Mouse (Mus musculus): ENCODE results near the gene Ola1. TPM values are rescaled to one million over a fixed set of nuclear protein-coding genes. Genes with fewer than 3 reads are reported as not detected.

The Ola1 gene
- total RNA-seq, 2 experiments from 2014 or later: 66.1 to 68.9 TPM

GRCm38 (mm10) chr2:73066307-73067167 is 152.2 kb downstream of the Ola1 start:
- peak; percentile 34 for DNase-seq

GRCm38 (mm10) chr2:73063911-73064619 is 154.7 kb downstream of the Ola1 start:
- no peak for DNase-seq

GRCm38 (mm10) chr2:73060259-73060585 is 158.5 kb downstream of the Ola1 start:
- no peak for DNase-seq

GRCm38 (mm10) chr2:73059550-73060258 is 159.0 kb downstream of the Ola1 start:
- no peak for DNase-seq

GRCm38 (mm10) chr2:73058344-73058743 is 160.4 kb downstream of the Ola1 start:
- no peak for DNase-seq

GRCm38 (mm10) chr2:73057589-73057988 is 161.1 kb downstream of the Ola1 start:
- no peak for DNase-seq

GRCm38 (mm10) chr2:73056090-73056956 is 162.4 kb downstream of the Ola1 start:
- no peak for DNase-seq

- DNase-seq: peak; percentile 39
Measured at GRCm38 (mm10) chr2:73053791-73054490, 164.8 kb downstream of the Ola1 start.

GRCm38 (mm10) chr2:73050401-73050800 is 168.3 kb downstream of the Ola1 start:
- DNase-seq: no peak

- DNase-seq: no peak
Measured at GRCm38 (mm10) chr2:73049977-73050376, 168.7 kb downstream of the Ola1 start.

- peak; percentile 60 for DNase-seq
Measured at GRCm38 (mm10) chr2:73049001-73049684, 169.6 kb downstream of the Ola1 start.

- DNase-seq: peak; percentile 79
Measured at GRCm38 (mm10) chr2:73047061-73047741, 171.5 kb downstream of the Ola1 start.

GRCm38 (mm10) chr2:73046576-73046975 is 172.1 kb downstream of the Ola1 start:
- peak; percentile 73 for DNase-seq

- no peak for DNase-seq
Measured at GRCm38 (mm10) chr2:73045505-73045904, 173.2 kb downstream of the Ola1 start.

Other genes starting within 250 kb of the Ola1 start
- gene Sp3, start 238.5 kb downstream of the Ola1 start, total RNA-seq (2021): 10 to 100 TPM; 19.5 to 20.4 TPM
- not detected for gene Gm11084, start 232.2 kb downstream of the Ola1 start, total RNA-seq (2021)
- not detected for gene Sp9, start 53.0 kb upstream of the Ola1 start, total RNA-seq (2021)
- gene Scrn3, start 93.7 kb upstream of the Ola1 start, total RNA-seq (2021): 10 to 100 TPM; 30.4 to 33.6 TPM
- gene Cir1, start 93.8 kb upstream of the Ola1 start, total RNA-seq (2021): 10 to 100 TPM in 1 of 2 experiments, 1 to 10 TPM in 1; 9.9 to 10.0 TPM
- 10 to 100 TPM; 10.0 to 12.1 TPM for gene Gpr155, start 167.6 kb upstream of the Ola1 start, total RNA-seq (2021)